Mouse (Mus musculus) kidney, adult 8-10 months (tissue): ENCODE measurements around the gene Slc7a5.

ENCODE experiments used
- DNase-seq, 2 experiments: peaks; one replicate each; pipeline ENCODE4 v3.0.0; 2022

Gene Slc7a5

GRCm38 (mm10) chr8:121906542-121907512, 667 bp downstream of the Slc7a5 start:
- DNase-seq = no peak

GRCm38 (mm10) chr8:121905864-121906263, 1.6 kb downstream of the Slc7a5 start:
- DNase-seq = no peak

GRCm38 (mm10) chr8:121905420-121905819, 2.1 kb downstream of the Slc7a5 start:
- no peak for DNase-seq

- no peak for DNase-seq
Measured at GRCm38 (mm10) chr8:121904999-121905398, 2.5 kb downstream of the Slc7a5 start.

GRCm38 (mm10) chr8:121903977-121904376, 3.5 kb downstream of the Slc7a5 start:
- no peak for DNase-seq

- DNase-seq = no peak
Measured at GRCm38 (mm10) chr8:121901498-121902236, 5.8 kb downstream of the Slc7a5 start.

GRCm38 (mm10) chr8:121899180-121900044, 8.1 kb downstream of the Slc7a5 start:
- DNase-seq = no peak

GRCm38 (mm10) chr8:121898401-121898931, 9.0 kb downstream of the Slc7a5 start:
- DNase-seq = peak; percentile 42 to 61

- peak; percentile 68 for DNase-seq
Measured at GRCm38 (mm10) chr8:121897871-121898381, 9.6 kb downstream of the Slc7a5 start.

- no peak for DNase-seq
Measured at GRCm38 (mm10) chr8:121897205-121897604, 10.3 kb downstream of the Slc7a5 start.

- DNase-seq = peak in 1 of 2 experiments; percentile 56
Measured at GRCm38 (mm10) chr8:121896476-121897145, 10.9 kb downstream of the Slc7a5 start.

- DNase-seq = no peak
Measured at GRCm38 (mm10) chr8:121895910-121896309, 11.6 kb downstream of the Slc7a5 start.

- DNase-seq = no peak
Measured at GRCm38 (mm10) chr8:121892875-121893274, 14.6 kb downstream of the Slc7a5 start.

- no peak for DNase-seq
Measured at GRCm38 (mm10) chr8:121889810-121890785, 17.4 kb downstream of the Slc7a5 start.

GRCm38 (mm10) chr8:121889317-121889716, 18.2 kb downstream of the Slc7a5 start:
- DNase-seq = no peak

- DNase-seq = no peak
Measured at GRCm38 (mm10) chr8:121887547-121887946, 19.9 kb downstream of the Slc7a5 start.

GRCm38 (mm10) chr8:121885433-121885832, 22.1 kb downstream of the Slc7a5 start:
- no peak for DNase-seq

GRCm38 (mm10) chr8:121885001-121885400, 22.5 kb downstream of the Slc7a5 start:
- DNase-seq = no peak

GRCm38 (mm10) chr8:121884181-121884580, 23.3 kb downstream of the Slc7a5 start:
- no peak for DNase-seq

- DNase-seq = no peak
Measured at GRCm38 (mm10) chr8:121881921-121882320, 25.6 kb downstream of the Slc7a5 start.
